Mouse (Mus musculus): Measurements from ENCODE around the gene Ccdc105.

- TF ChIP-seq CTCF (IDR thresholded peaks at IDR 0.05; ENCODE audit: borderline replicate concordance, insufficient read depth, low read depth, low read length): no peak
- no peak for TF ChIP-seq POLR2A (IDR thresholded peaks at IDR 0.05; ENCODE audit: borderline replicate concordance, insufficient read depth, low read length)
These were observed 13.0 kb downstream of the Ccdc105 start for GRCm38 (mm10) chr10:78739821-78740220.

Data from cerebellum, adult 2 months (tissue).